Mouse (Mus musculus) neural tube, embryonic 10.5 days (tissue): ENCODE data around the gene Olfr750.

Experiments used
- DNase-seq: peaks from one replicate; pipeline ENCODE4 v3.0.0-alpha.2; 2017; ENCODE audit warnings: low spot score; ENCODE audit errors: extremely low spot score

The Olfr750 gene

DNA sequence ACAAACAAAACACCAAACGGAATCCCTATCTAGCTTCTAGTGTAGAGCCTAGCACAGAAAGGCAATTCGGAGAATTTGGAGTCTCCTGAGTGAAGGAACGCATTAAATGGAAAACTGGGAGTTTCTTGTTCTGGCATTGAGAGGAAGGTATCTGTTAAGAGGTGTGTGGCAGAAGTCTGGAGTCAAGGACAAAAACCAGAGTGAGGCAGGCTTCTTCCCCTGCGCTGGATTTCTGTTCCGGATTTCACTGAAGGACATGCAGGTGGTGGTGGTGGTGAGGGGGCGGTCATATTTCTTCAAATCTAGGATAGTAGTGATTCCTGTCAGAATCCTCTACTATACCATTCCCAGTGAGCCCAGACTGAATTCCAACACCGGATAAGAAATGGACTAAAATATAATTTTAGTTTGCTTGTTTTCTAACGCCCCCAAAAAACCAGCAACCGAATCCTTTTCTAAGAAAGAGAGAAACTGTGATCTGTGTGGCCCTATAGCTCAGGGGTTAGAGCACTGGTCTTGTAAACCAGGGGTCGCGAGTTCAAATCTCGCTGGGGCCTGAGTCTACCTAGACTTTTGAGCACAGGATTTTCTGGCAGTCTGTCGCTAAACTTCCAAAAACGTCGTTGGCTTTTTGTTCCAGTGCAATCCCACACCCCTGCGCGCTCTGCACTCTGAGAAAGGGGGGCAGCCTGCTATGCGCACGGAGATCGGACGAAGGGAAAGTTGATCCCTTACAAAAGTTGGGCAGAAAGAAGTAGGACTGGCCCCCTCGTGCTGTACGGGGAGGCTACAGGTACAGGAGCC, 14.1 kb upstream of the Olfr750 start:
- peak; percentile 86 for DNase-seq

DNA sequence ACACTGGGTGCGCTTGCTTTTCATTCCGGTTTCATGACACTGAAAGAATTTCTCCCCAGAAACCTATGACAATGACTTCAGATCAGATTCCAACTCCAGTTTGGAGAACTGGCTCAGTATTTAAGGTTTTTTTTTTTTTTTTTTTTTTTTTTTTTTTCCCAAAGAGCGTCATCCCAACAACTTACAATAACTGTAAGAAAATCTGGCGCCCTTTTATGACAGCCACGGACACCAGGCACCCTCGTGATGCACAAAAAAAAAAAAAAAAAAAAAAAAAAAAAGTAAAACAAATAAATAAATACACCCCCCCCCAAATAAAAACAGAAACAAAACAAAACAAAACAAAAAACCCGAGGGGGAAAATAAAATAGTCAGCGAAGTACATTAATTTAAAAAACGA, 13.5 kb upstream of the Olfr750 start:
- no peak for DNase-seq

DNA sequence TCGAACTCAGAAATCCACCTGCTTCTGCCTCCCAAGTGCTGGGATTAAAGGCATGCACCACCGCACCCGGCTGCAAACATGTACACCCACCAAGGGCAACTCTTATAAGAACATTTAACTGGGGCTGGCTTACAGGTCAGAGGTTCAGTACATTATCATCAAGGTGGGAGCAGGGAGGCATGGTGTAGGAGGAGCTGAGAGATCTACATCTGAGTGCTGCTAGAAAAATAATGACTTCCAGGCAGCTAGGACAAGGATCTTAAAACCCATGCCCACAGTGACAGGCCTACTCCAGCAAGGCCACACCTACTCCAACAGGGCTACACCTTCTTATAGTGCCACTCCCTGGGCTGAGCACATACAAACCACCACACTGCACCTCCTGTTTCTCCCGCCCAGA, 11.7 kb upstream of the Olfr750 start:
- DNase-seq: no peak

DNA sequence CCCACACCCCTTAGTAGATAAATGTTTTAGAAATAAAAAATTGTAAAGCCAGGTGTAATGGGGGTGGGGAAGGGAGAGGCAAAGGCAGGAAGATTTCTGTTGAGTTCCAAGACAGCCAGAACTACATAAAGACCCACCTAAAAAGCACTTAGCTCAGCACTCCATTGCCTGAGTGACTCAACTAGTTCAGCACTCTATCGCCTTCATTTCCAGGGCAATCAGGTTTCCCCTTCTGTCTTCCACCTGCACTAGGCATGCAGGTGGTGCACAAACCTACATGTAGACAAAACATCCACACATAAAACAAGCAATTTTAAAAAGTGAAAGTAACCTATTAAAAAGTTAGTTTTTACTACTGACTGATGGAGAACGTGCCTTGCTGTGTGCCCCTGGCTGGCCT, 10.9 kb upstream of the Olfr750 start:
- DNase-seq: no peak

DNA sequence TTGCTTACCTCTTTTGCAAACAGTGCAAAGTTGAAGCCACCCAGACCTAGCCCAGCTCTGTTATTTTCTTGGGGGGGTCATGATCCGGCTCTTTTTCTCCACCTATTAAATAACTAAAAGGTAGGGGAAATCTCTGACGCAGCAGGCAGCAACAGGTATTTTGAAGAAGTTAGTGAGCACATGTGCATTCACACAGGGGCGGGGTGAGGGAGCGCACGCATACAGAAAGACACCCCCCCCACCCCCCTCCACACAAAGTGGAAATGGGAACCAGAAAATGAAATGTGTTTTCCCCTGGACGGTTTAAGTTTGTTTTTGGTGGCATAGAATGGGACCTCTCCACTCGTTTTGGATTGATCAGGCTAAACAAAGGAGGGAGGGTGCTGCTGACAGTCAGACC, 9.6 kb upstream of the Olfr750 start:
- DNase-seq: peak; percentile 19

DNA sequence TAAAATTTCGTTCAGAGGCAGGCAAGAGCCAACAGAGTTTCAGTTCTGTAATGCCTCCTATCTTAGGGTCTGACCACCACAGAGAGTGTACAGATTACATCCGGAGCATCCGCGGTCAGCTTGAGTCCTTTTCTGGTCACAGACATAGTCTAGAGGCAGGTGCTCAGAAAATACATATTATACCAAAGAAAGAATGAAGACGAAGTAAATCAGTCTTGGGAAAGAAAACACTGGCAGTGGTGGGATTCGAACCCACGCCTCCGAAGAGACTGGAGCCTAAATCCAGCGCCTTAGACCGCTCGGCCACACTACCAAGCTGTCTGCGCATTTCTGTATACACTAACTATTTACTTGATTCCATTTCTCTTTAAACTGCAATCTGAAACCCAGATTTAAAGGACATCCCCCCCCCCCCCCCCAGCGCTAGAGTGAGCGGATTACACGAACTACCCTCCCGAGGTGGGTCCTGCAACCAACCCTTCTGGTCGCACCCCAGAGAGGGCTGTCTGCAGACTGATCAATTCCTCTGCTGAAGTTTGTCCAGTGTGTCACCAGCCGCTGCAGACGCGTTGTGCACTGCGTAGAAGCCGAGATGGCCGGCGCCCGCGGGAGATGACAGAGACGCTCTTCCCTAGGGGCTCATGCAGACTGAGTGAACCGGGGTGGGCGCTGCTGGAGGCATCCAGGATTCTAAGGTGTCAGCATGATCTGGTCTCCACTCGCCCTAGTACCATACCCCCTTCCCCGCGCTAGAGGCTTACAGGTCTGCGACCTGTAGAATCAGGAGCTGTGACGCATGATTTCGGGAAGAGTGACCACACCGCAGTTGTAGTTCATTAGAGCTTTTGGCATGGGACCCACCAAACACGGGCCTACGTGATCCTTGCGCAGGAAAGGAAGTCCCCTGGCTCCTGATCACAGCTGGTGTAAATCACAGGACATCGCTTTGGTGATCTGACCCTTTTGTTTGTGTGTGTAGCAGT, 8.7 kb upstream of the Olfr750 start:
- DNase-seq: peak; percentile 73

DNA sequence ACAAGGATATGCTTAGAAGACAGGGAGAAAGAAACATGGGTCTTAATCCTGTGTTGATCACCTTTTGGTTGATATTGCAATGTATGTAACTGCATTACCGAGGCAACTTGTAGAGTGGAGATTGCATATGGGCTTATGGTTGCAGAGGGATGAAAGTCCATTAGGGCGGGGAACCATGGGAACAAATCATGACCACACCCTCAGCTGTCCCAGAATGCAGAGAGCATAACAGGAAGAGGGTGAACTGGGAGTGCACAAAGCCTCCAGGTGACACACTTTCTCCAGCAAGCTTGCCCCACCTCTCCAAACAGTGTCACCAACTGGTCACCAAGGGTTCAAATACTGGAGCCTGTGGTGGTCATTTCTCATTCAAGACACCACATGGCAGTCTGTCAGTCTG, 6.8 kb upstream of the Olfr750 start:
- no peak for DNase-seq

DNA sequence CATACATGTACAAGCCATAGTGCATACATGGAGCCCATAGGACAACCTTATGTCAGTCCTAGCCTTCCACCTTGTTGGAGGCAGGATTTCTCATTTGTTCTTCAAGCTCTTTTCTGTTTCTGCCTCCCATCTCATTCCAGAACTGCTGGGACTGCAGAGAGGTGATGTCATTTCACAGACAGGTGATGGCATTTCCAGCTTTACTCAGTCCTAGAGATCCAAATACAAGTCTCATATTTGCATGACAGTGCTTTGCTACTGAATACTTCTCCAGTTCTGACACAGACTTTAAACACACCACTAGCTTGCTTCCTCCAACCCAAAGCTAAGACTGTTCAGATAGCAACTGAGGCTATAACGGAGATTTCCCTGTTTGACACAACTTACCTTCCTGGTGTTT, 4.9 kb upstream of the Olfr750 start:
- no peak for DNase-seq

DNA sequence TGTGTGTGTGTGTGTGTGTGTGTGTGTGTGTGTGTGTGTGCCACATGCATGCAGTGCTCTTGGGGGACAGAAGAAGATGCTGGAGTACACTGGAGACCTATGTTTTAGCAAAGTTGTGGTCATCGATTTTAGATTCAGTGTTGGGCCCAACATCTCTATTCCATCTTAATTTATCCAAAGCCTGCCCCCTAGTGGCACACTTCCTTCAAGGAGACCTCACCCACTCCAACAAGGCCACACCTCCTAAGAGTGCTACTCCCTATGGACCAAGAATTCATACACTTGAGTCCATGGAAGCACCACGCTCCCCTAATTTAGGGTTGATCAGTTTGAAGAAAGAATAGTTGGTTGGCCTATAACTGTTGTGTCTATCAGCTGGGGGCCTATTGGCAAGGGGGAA, 4.6 kb downstream of the Olfr750 start:
- DNase-seq: no peak

DNA sequence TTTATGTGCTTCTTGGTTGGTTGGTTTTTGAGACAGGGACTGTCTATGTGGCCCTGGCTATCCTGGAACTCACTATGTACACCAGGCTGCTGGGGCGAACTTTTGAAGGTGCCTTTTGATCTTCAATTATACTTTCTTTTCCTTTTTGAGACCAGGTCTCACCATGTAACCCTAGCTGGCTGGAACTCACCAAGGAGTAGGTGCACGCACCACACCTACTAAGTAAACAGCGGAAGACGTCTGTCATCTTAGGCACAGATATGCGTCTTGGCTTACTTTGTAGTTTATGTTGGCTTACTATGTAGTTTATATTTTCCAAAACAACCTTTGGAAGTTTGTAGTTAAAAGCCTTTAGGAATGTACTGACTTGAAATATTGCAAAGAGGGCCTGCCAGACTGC, 5.3 kb downstream of the Olfr750 start:
- DNase-seq: no peak

DNA sequence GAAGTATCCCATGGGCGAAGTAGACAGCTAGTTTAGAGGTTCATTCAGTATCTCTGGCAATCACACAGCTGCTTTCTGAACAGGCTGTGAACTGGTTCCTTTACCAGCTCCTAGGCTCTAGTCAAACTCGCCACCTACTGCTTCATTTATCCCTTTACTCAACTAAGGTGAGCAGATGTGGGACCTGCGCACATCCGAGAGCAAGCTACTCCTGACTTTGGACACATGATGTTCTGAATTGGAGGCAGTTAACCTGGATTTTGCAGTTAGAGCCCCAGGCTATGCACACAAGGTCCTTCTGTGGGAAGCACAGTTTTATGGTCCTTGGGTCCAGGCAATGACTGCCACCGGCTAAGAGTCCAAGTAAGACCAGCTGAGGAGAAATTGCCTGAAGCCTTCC, 13.5 kb downstream of the Olfr750 start:
- DNase-seq: no peak

DNA sequence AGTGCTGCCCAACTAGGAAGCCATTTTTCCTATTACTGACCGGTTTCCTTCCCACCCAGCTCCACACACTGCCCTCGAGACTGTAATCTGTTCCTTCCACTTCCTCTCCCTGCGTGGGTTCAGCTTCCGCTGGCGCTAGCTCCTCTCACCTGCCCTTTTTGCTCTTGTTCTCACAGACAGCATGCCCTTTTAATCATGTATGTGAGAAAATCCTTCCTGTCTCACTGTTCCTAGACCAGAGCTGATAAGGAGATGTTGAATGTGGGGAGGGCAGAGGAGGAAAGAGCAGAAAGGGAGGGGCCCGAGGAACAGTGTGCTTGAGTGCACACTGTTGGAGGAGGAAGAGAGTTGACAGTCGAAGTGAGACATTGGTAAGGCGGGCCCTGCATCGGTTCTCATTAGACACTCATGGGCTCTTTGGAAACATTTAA, 16.8 kb downstream of the Olfr750 start, which contains the start of gene Rnase12:
Rnase12 (minus strand) TSS at position 261 of the 431 bp plus-strand sequence.
- no peak for DNase-seq

DNA sequence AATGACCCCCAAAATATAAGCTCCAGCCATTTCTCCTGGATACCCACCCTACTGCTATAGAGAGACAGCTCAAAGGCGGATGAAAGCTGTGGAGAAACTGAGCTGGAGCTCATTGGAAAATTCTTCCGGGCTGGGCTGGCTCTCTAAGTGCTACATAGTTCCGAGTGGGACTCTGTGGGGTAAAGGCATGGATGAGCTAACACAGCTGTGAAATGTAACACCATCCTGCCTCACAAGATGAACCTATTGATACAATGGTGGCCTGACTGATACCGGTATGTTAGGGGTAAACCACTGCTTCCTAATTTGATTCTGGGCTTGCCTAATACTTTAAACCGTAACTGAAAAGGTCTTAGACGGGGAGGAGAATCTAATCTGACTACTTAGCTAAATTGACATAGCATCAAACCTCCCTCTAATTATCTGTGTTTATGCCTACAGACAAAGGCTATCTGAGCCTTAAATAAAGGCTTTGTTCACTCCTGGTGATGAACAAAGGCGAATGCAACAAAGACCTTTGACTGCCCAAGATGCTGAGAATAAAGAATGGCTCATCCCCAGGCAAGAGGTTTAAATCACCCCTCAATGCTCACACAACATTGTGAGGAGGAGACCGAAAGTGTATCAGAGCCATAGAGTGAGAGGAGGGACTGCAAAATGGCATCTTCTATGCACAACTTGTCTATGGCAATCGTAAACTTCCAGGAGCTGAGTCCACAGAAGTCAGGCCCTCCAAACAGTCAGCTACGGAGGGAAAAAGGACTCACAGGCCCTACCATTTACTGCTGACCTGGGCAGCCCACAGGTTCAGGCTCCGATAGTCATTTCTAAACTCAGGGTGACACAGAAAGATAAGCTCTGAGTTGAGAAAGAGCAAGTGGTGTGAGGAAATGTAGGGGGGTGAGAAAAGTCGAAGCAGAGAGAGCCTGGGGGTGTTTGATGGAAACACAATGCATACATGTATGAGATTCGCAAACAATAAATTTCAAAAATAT, 19.7 kb downstream of the Olfr750 start:
- DNase-seq: no peak

DNA sequence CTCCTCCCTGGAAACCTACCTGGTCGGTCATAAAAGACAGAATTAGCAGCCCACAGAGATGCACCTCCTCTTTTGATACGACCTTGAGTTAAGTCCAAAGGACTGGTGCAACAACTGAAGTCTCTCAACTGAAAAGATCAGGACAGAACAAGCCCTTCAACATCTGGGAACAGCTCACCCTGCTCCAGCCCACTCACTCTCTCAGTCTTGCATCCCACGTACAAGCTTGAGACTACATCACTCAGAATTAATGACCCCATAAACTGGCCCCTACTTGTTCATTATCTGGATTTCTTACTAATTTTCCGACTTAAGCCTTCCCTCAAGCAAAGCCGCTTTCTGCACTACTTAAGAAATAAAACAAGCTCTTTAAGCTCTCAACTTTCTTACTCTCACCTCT, 21.1 kb downstream of the Olfr750 start:
- no peak for DNase-seq

DNA sequence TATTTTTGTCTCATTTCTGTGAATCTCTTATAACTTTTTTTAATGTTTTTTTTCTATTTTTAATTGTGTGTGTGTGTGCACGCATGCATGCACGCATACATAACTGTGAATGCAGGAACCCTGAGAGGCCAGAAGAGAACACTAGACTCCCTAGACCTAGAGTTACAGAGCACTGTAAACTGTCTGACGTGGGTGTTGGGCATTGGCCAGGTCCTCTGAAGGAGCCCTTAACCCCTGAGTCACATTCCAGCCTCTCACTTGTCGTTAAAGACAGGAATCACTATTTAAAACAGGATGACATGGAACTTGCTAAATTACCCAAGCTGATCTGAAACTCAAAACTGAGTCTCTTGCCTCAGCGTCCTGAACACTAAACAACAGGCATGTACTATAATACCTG, 22.3 kb downstream of the Olfr750 start:
- no peak for DNase-seq

DNA sequence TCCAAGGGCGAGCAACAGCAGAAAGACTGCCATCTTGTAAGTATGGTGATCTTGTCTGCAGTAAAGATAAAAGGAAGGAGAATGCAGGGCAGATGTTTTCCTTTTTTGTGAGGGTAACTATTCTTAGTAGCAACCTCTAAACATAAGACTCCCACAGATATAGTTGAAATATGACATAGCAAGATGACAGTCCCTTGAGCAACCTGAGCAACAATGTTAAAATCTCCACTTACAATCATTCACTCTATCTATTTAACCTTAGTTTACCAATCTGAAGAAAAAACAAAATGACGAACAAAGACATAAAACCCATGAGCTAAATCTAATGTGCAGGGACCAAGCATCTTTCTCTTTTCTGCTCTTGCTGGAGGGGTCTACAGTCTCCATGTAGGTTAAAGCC, 24.2 kb downstream of the Olfr750 start, which contains the start of gene Rnase11:
Rnase11 (minus strand) TSS at position 101 of the 400 bp plus-strand sequence.
- DNase-seq: no peak

DNA sequence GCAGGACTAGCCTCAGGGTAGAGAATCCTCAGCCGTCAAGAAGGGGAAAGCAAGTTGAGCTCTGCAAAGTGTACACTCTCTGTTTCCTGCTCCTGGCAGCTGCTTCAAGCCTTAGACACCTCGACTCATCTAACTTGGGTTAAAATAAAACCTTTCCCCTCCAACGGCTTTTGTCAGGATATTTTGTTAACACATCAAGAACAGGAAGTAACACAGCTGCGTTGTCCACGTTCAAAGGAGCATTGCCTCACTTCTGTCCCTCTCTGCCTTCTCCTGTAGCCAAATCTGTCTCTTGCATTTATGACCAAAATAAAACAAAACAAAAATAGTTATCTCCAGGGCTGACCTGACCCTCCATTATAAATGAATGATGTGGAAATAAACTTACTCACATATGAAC, 26.4 kb downstream of the Olfr750 start:
- no peak for DNase-seq

DNA sequence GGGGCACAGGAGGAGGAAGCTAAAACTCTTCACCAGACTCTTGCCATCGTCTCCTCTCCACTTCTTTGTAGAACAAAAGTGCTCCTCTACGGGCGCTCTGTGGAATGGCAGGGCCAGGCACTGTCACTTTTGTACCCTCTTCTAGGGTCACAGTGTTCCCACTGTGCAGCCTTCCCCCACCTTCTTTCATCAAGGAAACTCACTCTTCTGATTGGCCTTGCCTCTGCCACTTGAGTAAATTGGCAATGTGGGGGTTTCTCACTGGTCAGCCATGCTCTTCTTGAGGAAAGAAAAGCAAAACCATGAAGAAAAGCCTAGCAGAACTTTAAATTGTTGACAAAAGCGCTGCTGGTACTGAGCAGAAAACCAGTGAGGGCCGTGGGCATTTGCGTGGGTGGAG, 32.5 kb downstream of the Olfr750 start, which contains the start of gene Rnase9:
Rnase9 (minus strand) TSS at position 101 of the 400 bp plus-strand sequence.
- DNase-seq: no peak

DNA sequence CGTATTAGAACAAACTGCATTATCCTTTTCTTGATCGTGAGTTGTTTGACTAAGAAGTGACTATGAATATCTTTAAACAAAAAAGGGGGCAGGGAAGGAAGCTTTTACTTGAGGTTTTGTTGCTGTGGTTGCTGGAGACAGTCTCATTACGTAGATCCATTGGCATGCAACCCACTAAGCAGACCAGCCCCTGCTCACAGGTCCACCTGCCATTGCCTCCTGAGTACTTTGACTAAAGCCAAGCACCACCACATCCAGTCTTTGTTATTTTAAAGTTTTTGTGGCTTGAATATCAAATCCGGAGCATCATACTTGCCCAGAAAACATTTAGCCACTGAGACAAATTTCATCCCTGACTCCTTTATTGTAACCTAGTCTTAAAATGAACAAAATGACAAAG, 38.0 kb downstream of the Olfr750 start:
- DNase-seq: no peak

DNA sequence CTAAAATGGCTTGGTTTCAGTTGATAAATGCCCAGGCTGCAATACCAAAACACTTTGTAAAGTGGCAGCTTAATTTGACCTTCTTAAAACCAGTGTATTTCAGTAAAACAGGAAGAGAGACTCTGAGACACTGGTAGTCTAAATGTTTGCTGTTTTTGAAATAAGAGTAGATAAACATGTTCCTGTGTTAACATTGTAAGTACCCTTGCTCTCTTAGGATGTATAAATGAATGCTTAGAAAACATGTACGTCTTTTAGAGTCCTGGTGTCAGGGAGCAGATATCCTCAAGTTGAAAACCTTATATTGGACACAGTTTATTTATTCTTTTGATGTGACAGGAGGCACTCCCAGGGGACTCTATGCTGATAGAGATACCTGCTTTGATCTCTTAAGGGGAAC, 39.0 kb downstream of the Olfr750 start:
- DNase-seq: no peak
